Mouse (Mus musculus): ENCODE measurements at regions not wholly inside any gene's neighbourhood (a gene's known extent, or its start where the extent isn't known, plus 50 kb on each side); places are given as distances from the start of the nearest gene placed in this dataset.
"Not testable (repeated sequence)": the region's sequence is repeated elsewhere in the genome, so short reads cannot be mapped to it uniquely, and the experiment has no call there.

GRCm38 (mm10) chr6:109125447-109125846 is 297.0 kb downstream of the Edem1 start:
- no peak for DNase-seq (ENCODE audit: low read depth, low spot score)

GRCm38 (mm10) chr6:109127203-109127602 is 298.8 kb downstream of the Edem1 start:
- no peak for DNase-seq (ENCODE audit: low read depth, low spot score)

GRCm38 (mm10) chr6:109146111-109146510 is 317.7 kb downstream of the Edem1 start:
- DNase-seq (ENCODE audit: low read depth, low spot score), result no peak

- no peak for DNase-seq (ENCODE audit: low read depth, low spot score)
These were observed 320.6 kb downstream of the Edem1 start for GRCm38 (mm10) chr6:109149043-109149442.

GRCm38 (mm10) chr6:109150023-109150911 is 321.8 kb downstream of the Edem1 start:
- peak; percentile 87 for DNase-seq (ENCODE audit: low read depth, low spot score)

- DNase-seq (ENCODE audit: low read depth, low spot score), result no peak
These were observed 322.4 kb downstream of the Edem1 start for GRCm38 (mm10) chr6:109150912-109151256.

GRCm38 (mm10) chr6:109153624-109154023 is 325.2 kb downstream of the Edem1 start:
- no peak for DNase-seq (ENCODE audit: low read depth, low spot score)

- DNase-seq (ENCODE audit: low read depth, low spot score), result no peak
These were observed 331.1 kb downstream of the Edem1 start for GRCm38 (mm10) chr6:109159561-109159960.

GRCm38 (mm10) chr6:109167439-109167838 is 339.0 kb downstream of the Edem1 start:
- DNase-seq (ENCODE audit: low read depth, low spot score), result no peak

- no peak for DNase-seq (ENCODE audit: low read depth, low spot score)
These were observed 343.8 kb downstream of the Edem1 start for GRCm38 (mm10) chr6:109172104-109172850.

GRCm38 (mm10) chr6:109173015-109173414 is 344.6 kb downstream of the Edem1 start:
- no peak for DNase-seq (ENCODE audit: low read depth, low spot score)

GRCm38 (mm10) chr6:109176876-109177275 is 348.4 kb downstream of the Edem1 start:
- peak; percentile 25 for DNase-seq (ENCODE audit: low read depth, low spot score)

- DNase-seq (ENCODE audit: low read depth, low spot score), result no peak
These were observed 354.4 kb downstream of the Edem1 start for GRCm38 (mm10) chr6:109182878-109183277.

- DNase-seq (ENCODE audit: low read depth, low spot score), result not testable (repeated sequence)
These were observed 364.6 kb downstream of the Edem1 start for GRCm38 (mm10) chr6:109193061-109193460.

- no peak for DNase-seq (ENCODE audit: low read depth, low spot score)
These were observed 365.2 kb downstream of the Edem1 start for GRCm38 (mm10) chr6:109193603-109194002.

- DNase-seq (ENCODE audit: low read depth, low spot score), result no peak
These were observed 381.3 kb downstream of the Edem1 start for GRCm38 (mm10) chr6:109209699-109210098.

GRCm38 (mm10) chr6:109230391-109230790 is 401.9 kb downstream of the Edem1 start:
- DNase-seq (ENCODE audit: low read depth, low spot score), result no peak

GRCm38 (mm10) chr6:109233426-109233825 is 405.0 kb downstream of the Edem1 start:
- no peak for DNase-seq (ENCODE audit: low read depth, low spot score)

GRCm38 (mm10) chr6:109245666-109246065 is 417.2 kb downstream of the Edem1 start:
- no peak for DNase-seq (ENCODE audit: low read depth, low spot score)

- DNase-seq (ENCODE audit: low read depth, low spot score), result not testable (repeated sequence)
These were observed 418.1 kb downstream of the Edem1 start for GRCm38 (mm10) chr6:109246510-109246909.
